Mouse (Mus musculus): ENCODE results near the gene Smndc1.
A peak's percentile ranks its signal among the peaks of the same experiment; 100 is the strongest.
"Not testable (repeated sequence)": the region's sequence is repeated elsewhere in the genome, so short reads cannot be mapped to it uniquely, and the experiment has no call there.

Gene Smndc1

DNA sequence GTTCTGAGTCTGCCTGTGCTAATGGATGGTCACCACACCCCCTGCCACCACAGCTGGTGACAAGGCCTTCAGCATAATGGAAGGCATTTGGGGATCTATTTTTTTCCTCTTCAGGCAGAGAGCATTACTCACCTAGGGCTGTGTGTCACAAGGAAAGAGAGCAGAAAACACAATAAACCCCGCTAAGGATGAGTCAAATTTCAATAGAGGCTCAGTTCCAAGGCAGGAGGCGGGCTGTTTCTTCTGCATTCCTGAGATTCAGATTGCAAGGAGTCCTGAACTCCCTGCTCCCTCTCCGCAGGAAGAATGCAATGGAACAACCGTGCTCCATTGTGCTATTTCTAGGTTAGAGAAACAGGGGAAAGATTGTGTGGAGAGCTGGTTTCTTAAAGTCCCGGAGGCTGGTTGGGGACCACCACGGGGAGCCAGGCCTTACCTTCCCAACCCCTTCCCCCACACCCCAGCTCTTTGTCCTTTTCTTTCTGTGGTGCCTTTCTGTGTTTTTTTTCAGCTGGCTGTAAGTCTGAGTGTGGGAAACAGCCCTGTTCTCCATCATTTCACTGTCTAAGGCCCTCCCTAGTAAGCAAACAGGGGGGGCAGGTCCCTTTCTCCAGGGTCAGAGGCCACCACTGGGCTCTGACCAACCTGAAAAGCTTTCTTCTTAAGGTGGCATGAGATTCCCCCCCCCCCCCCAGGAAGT, 21.9 kb upstream of the Smndc1 start:
- DNase-seq (ENCODE audit: low read depth, low spot score) = no peak

DNA sequence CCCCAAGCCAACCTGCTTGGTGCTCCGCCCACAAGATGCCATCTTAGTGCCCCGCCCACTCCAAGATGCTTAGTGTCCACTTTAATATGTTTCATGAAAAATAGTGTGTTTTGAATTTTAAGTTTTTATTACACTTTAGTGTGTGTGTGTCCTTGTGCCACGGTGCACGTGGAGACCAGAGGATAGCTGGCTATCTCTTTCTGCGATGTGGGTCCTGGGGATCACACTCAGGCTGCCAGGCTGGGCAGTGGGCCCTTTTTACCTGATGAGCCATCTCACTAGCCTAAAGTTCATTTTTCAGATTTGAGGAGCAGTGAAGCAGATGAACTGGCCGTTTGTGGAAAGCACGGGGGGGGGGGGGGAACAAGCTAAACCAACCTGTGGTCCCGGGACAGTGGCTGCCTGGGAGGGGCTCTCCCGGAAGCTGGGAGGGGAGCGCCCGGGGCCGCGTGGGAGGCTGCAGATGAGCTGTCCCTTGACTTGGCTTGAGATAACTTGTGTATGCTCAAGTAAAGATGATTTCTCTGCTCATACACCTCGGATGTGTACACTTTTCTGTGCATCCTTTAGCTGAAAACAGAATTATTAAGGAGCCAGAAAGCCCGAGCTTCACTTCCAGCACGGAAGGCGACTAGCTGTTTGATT, 19.4 kb upstream of the Smndc1 start:
- DNase-seq (ENCODE audit: low read depth, low spot score) = no peak

DNA sequence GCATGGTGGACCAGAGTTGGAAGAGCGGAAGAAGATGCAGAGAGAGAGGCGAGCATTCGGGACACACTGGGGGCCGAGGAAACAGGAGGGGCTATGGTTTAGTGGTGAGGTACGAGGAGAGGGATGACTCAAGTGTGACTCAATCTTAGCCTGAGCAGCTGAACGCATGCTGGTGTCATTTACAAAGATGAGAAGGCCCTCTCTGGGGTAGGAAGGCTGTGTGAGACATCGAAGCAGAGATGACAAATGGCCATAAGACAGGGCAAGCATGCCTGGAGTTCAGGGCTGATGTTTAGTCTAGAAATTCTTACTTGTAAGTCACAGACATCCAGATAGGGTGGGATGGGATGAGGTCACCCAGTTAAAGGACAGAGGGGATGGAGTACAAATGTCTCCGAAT, 18.0 kb upstream of the Smndc1 start:
- DNase-seq (ENCODE audit: low read depth, low spot score) = no peak

DNA sequence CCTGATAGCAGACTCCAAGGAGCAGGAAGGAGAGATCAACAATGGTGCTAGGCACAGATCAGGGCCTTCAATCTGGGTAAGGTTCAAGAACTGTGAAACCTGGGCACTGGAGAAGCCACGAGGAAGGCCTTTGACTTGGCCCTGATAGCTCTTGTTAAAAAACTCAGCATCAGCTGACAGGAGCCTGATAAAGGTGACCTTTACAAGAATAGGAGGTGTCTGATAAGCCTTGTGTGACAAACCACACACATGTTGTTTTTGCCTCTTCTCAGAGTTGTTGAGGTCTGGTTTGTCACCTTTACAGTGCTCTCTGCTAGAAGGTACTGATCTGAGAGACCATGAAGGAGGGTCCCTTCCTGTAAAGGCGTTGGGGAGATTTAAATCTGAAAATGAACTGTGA, 17.0 kb upstream of the Smndc1 start:
- DNase-seq (ENCODE audit: low read depth, low spot score) = no peak

DNA sequence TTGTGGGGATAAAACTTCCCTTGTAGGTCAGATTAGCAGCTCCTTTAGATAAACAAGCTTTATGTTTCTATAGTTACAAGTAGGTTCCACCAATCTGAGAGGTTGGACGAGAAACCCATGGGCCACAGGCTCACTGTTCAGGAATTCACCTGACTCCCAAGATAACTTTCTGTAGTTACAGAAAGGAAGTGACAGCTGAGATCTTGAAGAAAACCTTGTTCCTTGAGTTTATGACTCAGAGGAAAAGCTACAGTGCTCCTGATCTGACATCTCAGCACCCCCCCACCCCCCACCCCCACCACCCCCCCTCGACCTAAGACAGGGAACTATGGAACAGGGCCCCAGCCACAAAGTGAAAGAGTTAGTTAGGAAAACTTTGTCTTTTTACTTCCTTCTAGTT, 15.4 kb upstream of the Smndc1 start:
- DNase-seq (ENCODE audit: low read depth, low spot score) = no peak

DNA sequence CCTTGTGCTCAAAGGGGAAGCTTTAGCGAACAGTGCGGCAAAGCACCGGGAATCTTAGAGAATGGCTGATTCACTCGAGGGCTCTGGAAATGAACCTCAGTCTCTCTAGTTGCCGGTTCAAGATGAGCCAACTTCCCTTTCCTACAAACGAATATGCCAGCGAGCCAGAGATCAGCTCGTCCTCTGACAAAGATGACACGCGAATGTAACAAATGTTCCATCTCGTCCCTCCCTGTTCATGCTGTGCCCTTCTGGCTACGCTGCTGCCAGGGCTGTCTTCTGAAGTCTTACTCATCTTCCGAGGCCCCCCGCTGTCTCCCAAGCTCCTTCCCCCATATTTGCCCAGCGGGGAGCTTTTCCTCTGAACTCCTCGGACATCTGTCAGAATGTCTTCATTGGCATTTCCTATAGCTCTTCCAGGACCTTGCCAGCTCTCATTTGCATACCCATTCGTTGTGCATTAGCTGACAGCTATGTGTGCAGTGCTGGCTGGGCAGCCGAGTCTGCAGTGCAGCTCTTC, 14.5 kb upstream of the Smndc1 start:
- DNase-seq (ENCODE audit: low read depth, low spot score) = peak; percentile 50

DNA sequence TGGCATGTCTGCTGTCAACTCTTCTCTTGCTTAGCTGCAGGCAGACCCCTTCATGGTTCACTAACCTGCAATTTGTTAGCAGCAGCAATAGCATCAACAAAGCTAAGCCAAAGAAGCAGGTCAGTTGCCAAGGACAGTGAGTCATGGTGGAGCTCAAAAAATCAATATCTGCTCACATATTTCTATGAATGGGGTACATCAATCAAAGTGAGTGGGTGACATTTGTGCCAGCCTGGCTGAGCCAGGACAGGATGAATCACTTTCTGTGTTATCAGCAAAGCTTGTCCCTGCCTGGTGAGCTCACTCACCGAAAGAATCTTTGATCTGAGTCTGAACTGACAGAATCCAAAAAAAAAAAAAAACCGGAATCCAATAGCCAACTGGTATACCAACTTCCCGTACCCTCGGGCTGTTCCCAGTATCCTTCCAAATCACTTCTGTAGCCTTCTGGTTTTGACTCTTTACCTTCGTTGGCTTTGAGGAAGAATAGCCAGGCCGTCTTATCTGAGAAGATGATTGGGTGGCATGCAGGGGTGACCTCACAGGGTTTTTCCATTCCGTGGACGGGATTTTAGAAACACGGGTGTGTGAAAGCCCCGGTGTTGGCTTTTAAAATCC, 13.9 kb upstream of the Smndc1 start:
- DNase-seq (ENCODE audit: low read depth, low spot score) = peak; percentile 41

DNA sequence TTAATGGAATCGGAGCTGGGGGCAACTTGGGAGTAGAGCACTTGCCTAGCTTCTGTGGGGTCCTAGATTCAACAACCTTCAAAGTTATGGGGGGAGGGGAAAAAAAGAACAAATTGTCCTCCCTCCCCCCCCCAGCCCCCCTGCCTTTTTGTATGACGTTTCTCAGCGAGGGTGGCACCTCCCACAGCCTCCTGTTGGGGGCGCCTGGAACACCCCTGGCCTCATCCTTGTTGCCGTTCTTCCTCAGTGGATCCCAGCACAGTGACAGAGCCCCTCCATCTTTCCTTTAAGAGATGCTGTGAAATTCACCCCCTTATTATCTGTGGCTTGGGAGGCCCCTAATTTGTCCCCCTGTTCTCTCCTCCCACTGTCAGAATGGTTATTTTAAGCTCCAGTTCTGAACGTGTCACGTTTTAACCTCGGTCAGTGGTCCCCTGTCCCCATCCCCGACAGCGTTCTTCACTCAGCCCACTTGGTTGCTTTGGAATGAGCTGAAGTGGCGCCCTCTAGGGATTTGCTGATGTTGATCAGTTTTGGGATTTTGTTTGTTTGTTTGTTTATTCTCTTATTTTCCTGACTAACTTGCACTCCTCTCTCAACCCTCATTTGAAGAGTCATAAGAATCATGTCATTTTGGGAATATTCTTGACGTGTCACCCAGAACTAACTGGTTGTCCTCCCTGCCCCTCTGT, 12.5 kb upstream of the Smndc1 start:
- DNase-seq (ENCODE audit: low read depth, low spot score) = no peak

DNA sequence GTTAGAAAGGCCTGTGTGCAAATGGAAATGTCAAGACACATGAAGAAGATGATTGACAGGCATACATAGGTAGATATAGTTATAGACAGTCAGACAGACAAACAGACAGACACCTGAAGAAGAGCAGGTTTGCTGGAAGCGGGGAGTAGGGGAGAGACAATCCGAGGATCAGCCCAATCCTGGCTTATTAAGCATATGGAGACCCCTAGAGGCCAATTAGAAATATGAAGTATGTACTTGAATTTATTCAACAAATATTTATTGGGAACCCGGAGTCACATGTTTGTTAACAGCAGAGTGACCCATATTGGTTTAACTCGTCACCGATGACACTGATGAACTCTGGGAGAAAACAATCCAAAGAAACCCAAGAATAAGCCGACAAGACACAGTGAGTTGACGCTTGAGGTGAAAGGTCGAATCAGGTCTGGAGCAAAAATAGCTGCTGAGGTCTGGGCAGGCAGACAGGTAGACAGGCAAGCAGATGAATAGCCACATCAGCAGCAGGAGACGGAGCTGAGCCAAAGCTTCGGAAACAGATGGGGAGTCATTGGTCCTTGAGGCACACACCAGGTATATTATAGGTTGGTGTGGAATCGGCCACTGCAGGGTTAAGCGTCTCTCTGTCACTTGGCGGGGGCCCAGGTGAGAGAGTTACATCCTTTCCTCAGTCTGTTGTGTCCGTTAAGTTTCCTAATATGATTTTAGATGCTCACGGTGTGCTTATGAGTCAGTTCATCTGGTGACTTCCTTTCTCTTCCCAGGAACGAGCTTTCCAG, 10.1 kb upstream of the Smndc1 start:
- no peak for DNase-seq (ENCODE audit: low read depth, low spot score)

DNA sequence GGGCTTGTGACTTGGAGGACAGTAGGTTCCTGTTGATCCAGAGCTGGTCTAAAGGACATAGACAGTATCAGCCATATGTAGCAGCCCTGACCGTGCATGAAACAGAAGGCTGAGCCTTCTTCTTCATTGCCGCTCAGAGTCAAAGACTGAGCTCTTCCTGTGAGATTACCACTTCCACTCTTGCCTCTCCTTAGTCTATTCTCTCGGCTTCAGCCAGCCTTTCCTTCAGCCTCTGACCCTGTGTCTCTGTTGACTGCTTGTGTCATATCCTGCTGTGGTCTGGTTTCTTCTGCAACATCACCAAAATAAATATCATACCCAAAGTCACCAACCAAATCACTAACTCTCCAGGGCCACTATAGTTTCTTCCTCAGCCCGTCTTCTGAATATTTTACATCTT, 8.8 kb upstream of the Smndc1 start:
- DNase-seq (ENCODE audit: low read depth, low spot score) = no peak

DNA sequence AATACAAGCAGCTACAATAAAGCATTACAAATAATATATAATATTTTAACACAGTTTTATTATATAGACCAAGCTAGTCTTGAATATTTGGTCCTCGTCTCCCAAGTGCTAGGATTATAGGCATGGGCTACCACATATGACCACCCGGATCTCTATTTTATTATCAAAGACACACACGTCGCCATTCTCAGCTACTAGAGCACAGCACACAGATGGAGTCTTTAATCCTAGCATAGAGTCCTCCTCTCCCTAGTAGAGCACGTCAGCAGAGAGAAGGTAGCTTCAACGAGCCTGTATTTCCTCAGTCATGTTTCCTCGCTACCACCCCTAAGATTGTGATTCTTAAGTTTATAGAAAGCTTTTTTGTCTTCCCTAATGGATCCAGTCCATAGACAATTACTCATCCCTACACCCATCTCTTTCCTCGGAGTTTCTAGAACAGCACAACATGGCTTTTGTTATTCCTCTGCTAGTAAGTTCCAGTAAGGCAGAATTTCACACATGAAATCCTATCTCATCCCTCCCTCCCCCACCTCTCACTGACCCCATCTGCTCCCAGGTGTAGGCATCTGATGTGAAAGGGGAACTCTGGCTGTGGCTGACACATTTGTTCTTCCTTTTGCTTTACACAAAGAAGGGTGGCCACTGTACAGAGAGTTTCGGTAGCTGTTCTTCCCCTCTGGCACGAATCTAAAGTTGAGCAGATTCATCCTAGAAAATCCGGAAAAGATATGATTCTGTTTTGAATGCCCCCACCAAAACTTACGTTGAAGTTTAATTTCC, 7.3 kb upstream of the Smndc1 start:
- peak; percentile 82 for DNase-seq (ENCODE audit: low read depth, low spot score)

DNA sequence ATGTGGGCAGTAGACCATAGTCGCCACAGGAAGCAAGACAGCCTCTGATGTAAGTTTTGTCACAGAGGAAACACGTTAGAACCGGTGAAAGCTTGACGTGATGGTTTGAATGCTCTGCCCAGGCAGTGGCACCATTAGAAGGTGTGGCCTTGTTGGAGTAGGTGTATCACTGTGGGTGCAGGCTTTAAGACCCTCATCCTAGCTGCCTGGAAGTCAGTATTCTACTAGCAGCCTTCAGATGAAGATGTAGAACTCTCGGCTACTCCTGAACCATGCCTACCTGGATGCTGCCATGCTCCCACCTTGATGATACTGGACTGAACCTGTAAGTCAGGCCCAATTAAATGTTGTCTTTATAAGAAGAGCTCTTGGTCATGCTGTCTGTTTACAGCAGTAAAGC, 5.4 kb upstream of the Smndc1 start:
- peak; percentile 32 for DNase-seq (ENCODE audit: low read depth, low spot score)

DNA sequence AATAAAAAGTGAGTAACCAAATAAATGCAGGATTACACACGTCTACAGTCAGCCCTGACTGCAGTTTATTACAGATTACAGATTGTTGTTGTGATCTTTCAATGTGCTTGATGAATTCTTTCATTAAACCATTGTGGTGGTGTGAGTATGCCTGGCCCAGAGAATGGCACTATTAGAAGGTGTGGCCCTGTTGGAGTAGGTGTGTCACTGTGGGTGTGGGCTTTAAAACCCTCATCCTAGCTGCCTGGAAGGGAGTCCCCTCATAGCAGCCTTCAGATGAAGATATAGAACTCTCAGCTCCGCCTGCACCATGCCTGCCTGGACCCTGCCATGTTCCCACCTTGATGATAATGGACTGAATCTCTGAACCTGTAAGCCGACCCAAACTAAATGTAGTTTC, 4.6 kb upstream of the Smndc1 start:
- DNase-seq (ENCODE audit: low read depth, low spot score) = not testable (repeated sequence)

DNA sequence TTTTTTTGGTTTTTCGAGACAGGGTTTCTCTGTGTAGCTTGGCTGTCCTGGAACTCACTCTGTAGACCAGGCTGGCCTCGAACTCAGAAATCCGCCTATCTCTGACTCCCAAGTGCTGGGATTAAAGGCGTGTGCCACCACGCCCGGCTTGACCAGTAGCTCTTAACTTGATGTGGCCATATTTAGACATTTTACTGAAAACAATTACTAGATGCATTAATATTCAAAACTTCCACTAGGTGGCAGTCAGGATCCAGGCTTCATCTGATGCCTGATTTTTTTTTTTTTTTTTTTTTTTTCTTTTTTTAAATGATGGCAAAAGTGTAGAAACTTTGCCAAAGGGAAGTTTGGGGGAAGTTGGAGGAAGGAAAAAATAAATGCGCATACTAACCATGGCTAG, 4.2 kb upstream of the Smndc1 start:
- peak; percentile 84 for DNase-seq (ENCODE audit: low read depth, low spot score)

DNA sequence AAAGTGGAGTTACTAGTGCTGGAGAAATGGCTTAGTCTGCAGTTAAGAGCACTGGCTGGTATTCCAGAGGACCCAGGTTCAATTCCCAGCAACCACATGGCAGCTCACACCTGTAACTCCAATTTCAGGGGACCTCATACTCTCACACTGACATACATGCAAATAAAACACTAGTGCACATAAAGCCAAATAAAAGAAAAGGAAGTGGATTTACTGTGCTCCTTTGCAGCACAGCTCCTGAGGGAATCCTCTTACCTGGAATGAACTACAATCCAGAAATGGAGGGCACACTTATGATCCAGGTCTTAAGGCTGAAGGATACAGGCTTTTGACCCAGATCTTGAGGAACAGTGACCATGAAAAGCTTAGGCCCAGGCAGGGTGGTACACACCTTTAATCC, 3.3 kb upstream of the Smndc1 start:
- peak; percentile 54 for DNase-seq (ENCODE audit: low read depth, low spot score)

DNA sequence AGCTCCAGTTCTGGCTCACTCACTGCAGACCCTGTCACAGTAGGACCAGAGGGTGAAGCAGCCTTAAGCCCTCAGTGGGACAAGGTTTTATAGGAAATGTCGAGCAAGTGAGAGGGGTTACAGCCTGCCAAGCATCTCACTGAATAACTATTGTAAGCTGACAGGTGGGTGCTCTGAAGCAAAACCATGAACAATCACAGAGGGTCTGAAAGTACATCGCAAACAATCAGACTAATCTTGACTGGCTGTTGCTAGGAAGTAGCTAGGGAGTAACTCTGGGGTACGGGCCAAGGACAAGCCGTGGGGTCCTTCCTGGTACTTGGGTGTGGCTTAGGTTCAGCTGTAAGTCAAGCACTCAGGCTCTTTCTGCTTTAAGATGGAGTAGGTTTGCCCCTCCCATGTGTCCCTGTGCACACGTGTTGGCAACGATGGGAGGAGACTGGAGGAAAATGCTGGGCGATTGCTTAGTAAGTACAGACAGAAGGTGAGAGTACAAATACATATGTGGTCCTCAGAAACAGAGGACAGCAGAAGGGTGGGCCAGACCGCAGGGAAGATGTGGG, 2.5 kb upstream of the Smndc1 start:
- DNase-seq (ENCODE audit: low read depth, low spot score) = peak; percentile 87

DNA sequence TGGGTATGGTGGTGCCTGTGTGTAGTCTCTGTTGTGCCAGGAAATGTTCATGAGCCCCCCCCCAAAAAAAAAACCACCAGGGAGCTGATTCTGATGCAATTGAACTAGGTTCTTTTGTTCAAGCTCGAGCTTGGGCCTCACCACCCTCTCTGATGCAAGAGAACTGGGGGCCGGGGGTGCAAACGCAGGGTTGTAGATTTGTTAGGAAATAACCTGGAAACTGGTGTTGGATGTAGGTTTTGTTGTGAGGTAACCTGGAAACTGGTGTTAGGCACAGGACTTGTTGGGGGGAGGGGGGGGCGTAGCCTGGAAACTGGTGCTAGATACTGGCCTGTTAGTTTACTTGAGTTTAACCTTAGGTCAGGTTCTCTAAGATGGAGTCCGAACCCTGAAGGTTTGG, 1.4 kb upstream of the Smndc1 start:
- DNase-seq (ENCODE audit: low read depth, low spot score) = peak; percentile 72

DNA sequence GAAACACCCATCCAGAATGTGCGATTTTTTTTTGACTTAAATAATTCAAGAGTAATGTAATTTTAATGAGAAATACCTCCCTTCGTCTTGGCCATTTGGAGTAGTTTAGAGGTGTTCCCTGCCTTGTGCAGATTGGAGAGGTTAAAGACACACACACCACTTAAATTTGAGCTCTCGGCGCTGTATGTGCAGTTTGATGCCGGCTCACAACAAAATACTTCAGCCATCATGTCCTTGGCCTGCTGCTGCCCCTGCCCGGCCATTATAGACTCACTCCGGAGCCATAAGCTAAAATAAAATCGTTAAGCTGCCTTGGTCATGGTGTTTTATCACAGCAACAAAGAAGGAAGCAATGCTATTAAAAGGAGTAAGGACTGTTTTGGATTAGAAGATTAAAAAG, 1.0 kb upstream of the Smndc1 start:
- DNase-seq (ENCODE audit: low read depth, low spot score) = peak; percentile 58

DNA sequence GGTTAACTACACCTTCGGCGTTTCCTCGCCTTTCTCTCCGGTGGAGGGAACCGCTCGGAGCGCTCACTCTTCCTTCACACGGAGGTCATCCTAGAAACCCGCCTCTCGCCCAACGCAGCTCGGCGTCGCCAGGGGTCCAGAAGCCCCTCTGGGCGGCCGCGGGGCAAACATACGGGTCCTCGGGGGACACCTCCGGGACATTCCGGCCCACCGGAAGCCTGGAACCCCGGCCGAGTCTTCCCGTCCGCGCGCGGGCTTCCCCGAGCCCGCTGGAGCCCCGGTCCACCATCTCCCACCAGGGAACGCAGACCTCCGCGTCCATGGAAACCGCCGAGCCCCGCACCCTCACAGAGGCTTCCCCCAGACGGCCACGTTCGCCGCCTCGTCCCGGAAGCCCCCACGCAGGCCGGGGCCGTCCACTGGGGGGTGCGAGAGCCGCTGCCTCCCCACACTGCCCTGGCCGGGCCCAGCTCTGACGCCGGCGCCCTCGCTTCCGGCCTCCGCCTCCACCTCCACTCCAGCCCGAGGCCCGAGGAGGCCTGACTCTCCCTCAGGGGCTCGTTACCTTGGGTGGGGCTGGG, 437 bp downstream of the Smndc1 start:
- DNase-seq (ENCODE audit: low read depth, low spot score) = peak; percentile 67

DNA sequence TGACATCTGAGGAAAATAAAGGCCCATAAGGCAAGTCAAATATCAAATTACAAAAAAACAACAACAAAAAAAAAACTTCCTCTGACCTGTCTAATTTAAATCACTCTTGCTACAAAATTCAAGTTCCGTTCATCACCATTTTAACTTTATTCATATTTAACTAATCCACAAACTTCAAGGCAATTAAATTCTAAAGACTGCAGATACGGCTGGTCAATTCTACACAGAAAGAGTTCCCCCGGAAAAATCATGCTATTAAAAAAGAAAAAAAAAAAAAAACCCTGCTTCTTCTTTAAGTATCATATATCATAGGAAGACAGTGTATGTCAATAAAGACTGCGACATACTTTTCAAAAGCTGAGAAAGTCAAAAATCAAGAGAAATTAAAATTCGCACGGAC, 961 bp downstream of the Smndc1 start:
- no peak for DNase-seq (ENCODE audit: low read depth, low spot score)

All from A20 (cell line).